Mouse (Mus musculus): ENCODE results near the gene Atg9b.

The Atg9b gene

GRCm38 (mm10) chr5:24379501-24379900, 12.4 kb downstream of the Atg9b start:
- no peak for DNase-seq

GRCm38 (mm10) chr5:24378700-24379099, 13.2 kb downstream of the Atg9b start:
- DNase-seq = no peak

- no peak for DNase-seq
Observed at GRCm38 (mm10) chr5:24374666-24375328, 17.1 kb downstream of the Atg9b start.

- DNase-seq = no peak
Observed at GRCm38 (mm10) chr5:24374216-24374615, 17.7 kb downstream of the Atg9b start.

GRCm38 (mm10) chr5:24373807-24374206, 18.1 kb downstream of the Atg9b start:
- no peak for DNase-seq

GRCm38 (mm10) chr5:24369767-24370166, 22.2 kb downstream of the Atg9b start:
- no peak for DNase-seq

- no peak for DNase-seq
Observed at GRCm38 (mm10) chr5:24366426-24366825, 25.5 kb downstream of the Atg9b start.

GRCm38 (mm10) chr5:24365528-24365927, 26.4 kb downstream of the Atg9b start:
- no peak for DNase-seq

GRCm38 (mm10) chr5:24364963-24365362, 27.0 kb downstream of the Atg9b start:
- no peak for DNase-seq

GRCm38 (mm10) chr5:24364508-24364907, 27.4 kb downstream of the Atg9b start, which contains the start of gene Nos3:
Gene Nos3 (plus strand): TSS chr5:24364810.
- peak; percentile 43 for DNase-seq

GRCm38 (mm10) chr5:24364061-24364460, 27.9 kb downstream of the Atg9b start:
- DNase-seq = no peak

GRCm38 (mm10) chr5:24363467-24363866, 28.5 kb downstream of the Atg9b start:
- DNase-seq = no peak

- peak; percentile 85 for DNase-seq
Observed at GRCm38 (mm10) chr5:24360792-24361454, 31.0 kb downstream of the Atg9b start.

- peak; percentile 81 for DNase-seq
Observed at GRCm38 (mm10) chr5:24357461-24357860, 34.5 kb downstream of the Atg9b start.

GRCm38 (mm10) chr5:24356764-24357163, 35.2 kb downstream of the Atg9b start:
- DNase-seq = no peak

- DNase-seq = no peak
Observed at GRCm38 (mm10) chr5:24353327-24353726, 38.6 kb downstream of the Atg9b start.

- DNase-seq = no peak
Observed at GRCm38 (mm10) chr5:24352251-24352859, 39.6 kb downstream of the Atg9b start.

- DNase-seq = peak; percentile 35
Observed at GRCm38 (mm10) chr5:24351701-24352171, 40.2 kb downstream of the Atg9b start.

- no peak for DNase-seq
Observed at GRCm38 (mm10) chr5:24351278-24351677, 40.7 kb downstream of the Atg9b start, which contains the start of gene Kcnh2. Gene Kcnh2 (minus strand): TSS chr5:24351604.

- DNase-seq = no peak
Observed at GRCm38 (mm10) chr5:24350531-24351250, 41.3 kb downstream of the Atg9b start.

GRCm38 (mm10) chr5:24350073-24350472, 41.9 kb downstream of the Atg9b start:
- DNase-seq = no peak

GRCm38 (mm10) chr5:24348546-24348945, 43.4 kb downstream of the Atg9b start:
- DNase-seq = no peak

- DNase-seq = peak; percentile 60
Observed at GRCm38 (mm10) chr5:24348128-24348527, 43.8 kb downstream of the Atg9b start.

Measured in kidney, adult 9 months (tissue).